Mouse (Mus musculus) C2C12 (cell line): ENCODE results near the gene Serp2. TPM values are rescaled to one million over a fixed set of nuclear protein-coding genes. Genes with fewer than 3 reads are reported as not detected.

ENCODE experiments used
- H3K27me3 ChIP-seq: one replicate; pipeline ENCODE4 v1.6.1; 2011; ENCODE audit not compliant: control insufficient read depth, insufficient read depth, insufficient read length
- H3K36me3 ChIP-seq: one replicate; pipeline ENCODE4 v1.6.1; 2011; ENCODE audit not compliant: control insufficient read depth, insufficient read depth
- H3K4me3 ChIP-seq: one replicate; pipeline ENCODE4 v1.5.1; 2011; ENCODE audit warnings: mild to moderate bottlenecking, control low read depth; ENCODE audit not compliant: poor library complexity, insufficient read depth, severe bottlenecking
- H3K79me2 ChIP-seq: one replicate; pipeline ENCODE4 v1.6.1; 2011; ENCODE audit not compliant: control insufficient read depth, insufficient read depth
- H3K79me3 ChIP-seq: one replicate; pipeline ENCODE4 v1.6.1; 2011; ENCODE audit warnings: low read depth, control low read depth
- H3ac ChIP-seq: one replicate; pipeline ENCODE3; 2011; ENCODE audit warnings: low read depth; ENCODE audit not compliant: control insufficient read depth, insufficient read length
- CEBPB ChIP-seq: IDR thresholded peaks from one replicate; pipeline ENCODE4 v1.6.1; 2011; ENCODE audit warnings: low read depth, mild to moderate bottlenecking, control low read depth, moderate library complexity
- CTCF ChIP-seq: IDR thresholded peaks from one replicate; pipeline ENCODE4 v1.5.1; 2011; ENCODE audit not compliant: control insufficient read depth, insufficient read depth, insufficient read length
- FOSL1 ChIP-seq: IDR thresholded peaks from one replicate; pipeline ENCODE4 v1.8.0; 2011; ENCODE audit warnings: mild to moderate bottlenecking, low read length; ENCODE audit not compliant: poor library complexity, insufficient read depth, severe bottlenecking
- MAX ChIP-seq: IDR thresholded peaks from one replicate; pipeline ENCODE4 v1.6.1; 2011; ENCODE audit warnings: mild to moderate bottlenecking, control low read depth
- MYOD1 ChIP-seq: IDR thresholded peaks from one replicate; pipeline ENCODE4 v1.6.1; 2011; ENCODE audit warnings: low read depth; ENCODE audit not compliant: control insufficient read depth, insufficient read length
- MYOG ChIP-seq: IDR thresholded peaks from one replicate; pipeline ENCODE4 v1.6.1; 2011; ENCODE audit not compliant: control insufficient read depth, insufficient read length; ENCODE audit errors: extremely low read depth
- USF1 ChIP-seq: IDR thresholded peaks from one replicate; pipeline ENCODE4 v1.6.1; 2011; ENCODE audit warnings: low read depth, mild to moderate bottlenecking, control low read depth, moderate library complexity
- polyA plus RNA-seq: library from polyadenylated mRNA; unstranded; fragments of >200 nt; fragmentation: generic; extraction: Trizol; gene quantifications from one replicate; pipeline ENCODE4 v1.2.1, GENCODE M21; 2012; ENCODE audit warnings: missing spikeins

The Serp2 gene
- polyA plus RNA-seq, 1 experiment = 32.8 TPM

GRCm38 (mm10) chr14:76488101-76489044, 68.3 kb downstream of the Serp2 start:
- TF ChIP-seq MYOD1 = no peak
- TF ChIP-seq CEBPB = no peak
- no peak for TF ChIP-seq FOSL1
- no peak for TF ChIP-seq USF1
- TF ChIP-seq CTCF = no peak
- no peak for TF ChIP-seq MAX
- Histone ChIP-seq H3K79me2 (peaks cover 97% of the 10 kb centered on the region), H3K79me3 (peaks cover 61% of the 10 kb centered on the region), H3K27me3 (no peaks in the 10 kb centered on the region), H3K36me3 (peaks cover 1% of the 10 kb centered on the region), H3ac (no peak overlapping the region), H3K4me3 (no peak overlapping the region)

DNA sequence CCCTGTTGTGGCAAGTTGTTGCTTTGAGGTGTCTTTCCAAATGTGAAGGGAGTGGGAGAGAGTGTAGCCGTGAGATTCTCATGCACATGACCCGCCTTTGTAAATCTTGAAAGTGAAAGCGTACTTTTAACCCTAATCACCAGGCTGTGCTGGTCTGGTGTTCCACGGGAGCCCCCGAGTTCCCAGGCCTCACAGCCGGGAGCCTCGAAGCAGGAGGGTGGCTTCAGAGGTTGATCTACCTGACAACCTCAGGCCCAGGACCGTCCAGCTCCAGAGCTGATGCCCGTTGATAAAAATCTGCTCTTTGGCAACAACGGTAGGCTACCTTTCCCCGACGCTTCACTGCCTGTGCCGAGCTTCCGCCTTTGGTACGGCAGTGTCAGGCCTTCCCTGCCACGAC, 69.1 kb downstream of the Serp2 start:
- peaks cover 65% of the 10 kb centered on the region for H3K79me3 ChIP-seq
- no peak overlapping the region for H3ac ChIP-seq
- peaks cover 99% of the 10 kb centered on the region for H3K79me2 ChIP-seq
- TF ChIP-seq MYOG (no peak), USF1 (no peak), MYOD1 (no peak), FOSL1 (no peak), CTCF (no peak), MAX (no peak), CEBPB (no peak)
- H3K4me3 ChIP-seq = no peak overlapping the region
- no peaks in the 10 kb centered on the region for H3K27me3 ChIP-seq
- no peaks in the 10 kb centered on the region for H3K36me3 ChIP-seq

GRCm38 (mm10) chr14:76483701-76484100, 73.0 kb downstream of the Serp2 start:
- TF ChIP-seq CEBPB (no peak), USF1 (no peak), FOSL1 (no peak), MYOG (no peak), MAX (no peak), CTCF (no peak), MYOD1 (no peak)

More at GRCm38 (mm10) chr14:76483701-76484100, 73.0 kb downstream of the Serp2 start:
- Histone ChIP-seq H3ac (no peak overlapping the region), H3K36me3 (no peaks in the 10 kb centered on the region), H3K27me3 (no peaks in the 10 kb centered on the region), H3K79me3 (peaks cover 59% of the 10 kb centered on the region), H3K4me3 (no peak overlapping the region), H3K79me2 (peaks cover 88% of the 10 kb centered on the region)

Other genes with a start within 250 kb of the Serp2 start
- gene Tsc22d1, start 141.9 kb downstream of the Serp2 start, polyA plus RNA-seq = 546 TPM